Mouse (Mus musculus): ENCODE results near the gene Samhd1. TPM values are rescaled to one million over a fixed set of nuclear protein-coding genes. Genes with fewer than 3 reads are reported as not detected.

Samhd1 gene
- polyA plus RNA-seq, 1 experiment = 5.4 TPM

- Histone ChIP-seq H3K4me1 (ENCODE audit: control insufficient read depth, insufficient read depth, low read length) (peaks cover 21% of the 10 kb centered on the region), H3K4me3 (ENCODE audit: control insufficient read depth, low read depth, low read length) (no peak overlapping the region), H3K27ac (ENCODE audit: control insufficient read depth, insufficient read depth, low read depth, low read length) (no peak overlapping the region), H3K36me3 (ENCODE audit: control insufficient read depth, insufficient read depth, low read length) (no peaks in the 10 kb centered on the region), H3K27me3 (ENCODE audit: control insufficient read depth, insufficient read depth, low read length) (no peaks in the 10 kb centered on the region)
- TF ChIP-seq POLR2A (IDR thresholded peaks at IDR 0.05; ENCODE audit: control insufficient read depth, low read depth, low read length) = no peak
- no peak for TF ChIP-seq CTCF (IDR thresholded peaks at IDR 0.05; ENCODE audit: control insufficient read depth, insufficient read depth, insufficient replicate concordance, low read depth, low read length)
Observed at GRCm38 (mm10) chr2:157081960-157082359, 53.1 kb downstream of the Samhd1 start.

- Histone ChIP-seq H3K4me1 (ENCODE audit: control insufficient read depth, insufficient read depth, low read length) (peaks cover 21% of the 10 kb centered on the region), H3K27me3 (ENCODE audit: control insufficient read depth, insufficient read depth, low read length) (no peaks in the 10 kb centered on the region), H3K4me3 (ENCODE audit: control insufficient read depth, low read depth, low read length) (no peak overlapping the region), H3K27ac (ENCODE audit: control insufficient read depth, insufficient read depth, low read depth, low read length) (no peak overlapping the region), H3K36me3 (ENCODE audit: control insufficient read depth, insufficient read depth, low read length) (no peaks in the 10 kb centered on the region)
- TF ChIP-seq CTCF (IDR thresholded peaks at IDR 0.05; ENCODE audit: control insufficient read depth, insufficient read depth, insufficient replicate concordance, low read depth, low read length) (no peak), POLR2A (IDR thresholded peaks at IDR 0.05; ENCODE audit: control insufficient read depth, low read depth, low read length) (no peak)
Observed at GRCm38 (mm10) chr2:157081331-157081730, 53.7 kb downstream of the Samhd1 start.

GRCm38 (mm10) chr2:157079701-157080180, 55.3 kb downstream of the Samhd1 start:
- no peak overlapping the region for H3K27ac ChIP-seq (ENCODE audit: control insufficient read depth, insufficient read depth, low read depth, low read length)
- TF ChIP-seq CTCF (IDR thresholded peaks at IDR 0.05; ENCODE audit: control insufficient read depth, insufficient read depth, insufficient replicate concordance, low read depth, low read length) = no peak
- TF ChIP-seq POLR2A (IDR thresholded peaks at IDR 0.05; ENCODE audit: control insufficient read depth, low read depth, low read length) = no peak
- H3K4me1 ChIP-seq (ENCODE audit: control insufficient read depth, insufficient read depth, low read length) = peaks cover 21% of the 10 kb centered on the region

GRCm38 (mm10) chr2:157078793-157079700, 56.0 kb downstream of the Samhd1 start, which contains the start of gene Soga1:
Soga1 (minus strand) TSS chr2:157079254.
- peaks cover 21% of the 10 kb centered on the region for H3K4me1 ChIP-seq (ENCODE audit: control insufficient read depth, insufficient read depth, low read length)
- H3K36me3 ChIP-seq (ENCODE audit: control insufficient read depth, insufficient read depth, low read length) = no peaks in the 10 kb centered on the region
- no peaks in the 10 kb centered on the region for H3K27me3 ChIP-seq (ENCODE audit: control insufficient read depth, insufficient read depth, low read length)
- TF ChIP-seq POLR2A (IDR thresholded peaks at IDR 0.05; ENCODE audit: control insufficient read depth, low read depth, low read length) = 0 out of 2 replicates have a peak, but pooled peaks have one; percentile 25
- peak; percentile 14; the same call in 1 of the 2 replicates for TF ChIP-seq CTCF (IDR thresholded peaks at IDR 0.05; ENCODE audit: control insufficient read depth, insufficient read depth, insufficient replicate concordance, low read depth, low read length)
- peak within 1 kb of the TSS; percentile 72 for H3K4me3 ChIP-seq (ENCODE audit: control insufficient read depth, low read depth, low read length)
- no peak within 1 kb of the TSS for H3K27ac ChIP-seq (ENCODE audit: control insufficient read depth, insufficient read depth, low read depth, low read length)

More at GRCm38 (mm10) chr2:157079701-157080180, 55.3 kb downstream of the Samhd1 start:
- no peaks in the 10 kb centered on the region for H3K27me3 ChIP-seq (ENCODE audit: control insufficient read depth, insufficient read depth, low read length)
- peak overlapping the region; percentile 72 for H3K4me3 ChIP-seq (ENCODE audit: control insufficient read depth, low read depth, low read length)
- no peaks in the 10 kb centered on the region for H3K36me3 ChIP-seq (ENCODE audit: control insufficient read depth, insufficient read depth, low read length)

- Histone ChIP-seq H3K4me3 (ENCODE audit: control insufficient read depth, low read depth, low read length) (peak overlapping the region; percentile 72), H3K27me3 (ENCODE audit: control insufficient read depth, insufficient read depth, low read length) (no peaks in the 10 kb centered on the region), H3K27ac (ENCODE audit: control insufficient read depth, insufficient read depth, low read depth, low read length) (no peak overlapping the region), H3K36me3 (ENCODE audit: control insufficient read depth, insufficient read depth, low read length) (no peaks in the 10 kb centered on the region), H3K4me1 (ENCODE audit: control insufficient read depth, insufficient read depth, low read length) (peaks cover 21% of the 10 kb centered on the region)
- TF ChIP-seq POLR2A (IDR thresholded peaks at IDR 0.05; ENCODE audit: control insufficient read depth, low read depth, low read length) (no peak), CTCF (IDR thresholded peaks at IDR 0.05; ENCODE audit: control insufficient read depth, insufficient read depth, insufficient replicate concordance, low read depth, low read length) (no peak)
Observed at GRCm38 (mm10) chr2:157078059-157078792, 56.8 kb downstream of the Samhd1 start.

DNA sequence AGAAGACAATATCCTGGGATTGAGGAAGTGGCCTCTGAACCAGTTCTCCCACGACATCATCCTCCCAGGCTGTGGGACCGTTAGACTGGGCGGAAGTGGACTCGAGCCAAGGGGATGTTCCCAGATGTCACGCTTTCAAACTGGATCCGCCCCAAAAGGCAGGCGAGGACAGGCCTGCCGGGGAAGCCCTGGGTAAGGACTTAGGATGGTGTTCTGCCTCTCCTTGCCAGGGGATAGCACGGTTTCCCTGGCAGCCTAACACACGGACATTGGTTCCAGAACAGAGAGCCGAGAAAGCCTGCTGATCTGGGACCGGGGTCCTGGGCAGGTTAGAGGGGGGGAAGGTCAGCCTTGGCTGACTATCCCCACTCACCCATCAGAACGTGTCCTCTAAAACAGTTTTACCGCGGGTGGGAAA, 57.4 kb downstream of the Samhd1 start:
- Histone ChIP-seq H3K27me3 (ENCODE audit: control insufficient read depth, insufficient read depth, low read length) (no peaks in the 10 kb centered on the region), H3K4me1 (ENCODE audit: control insufficient read depth, insufficient read depth, low read length) (peaks cover 21% of the 10 kb centered on the region), H3K36me3 (ENCODE audit: control insufficient read depth, insufficient read depth, low read length) (no peaks in the 10 kb centered on the region), H3K4me3 (ENCODE audit: control insufficient read depth, low read depth, low read length) (peak overlapping the region; percentile 72), H3K27ac (ENCODE audit: control insufficient read depth, insufficient read depth, low read depth, low read length) (no peak overlapping the region)
- TF ChIP-seq CTCF (IDR thresholded peaks at IDR 0.05; ENCODE audit: control insufficient read depth, insufficient read depth, insufficient replicate concordance, low read depth, low read length) = no peak
- no peak for TF ChIP-seq POLR2A (IDR thresholded peaks at IDR 0.05; ENCODE audit: control insufficient read depth, low read depth, low read length)

GRCm38 (mm10) chr2:157077160-157077559, 57.9 kb downstream of the Samhd1 start:
- no peak for TF ChIP-seq POLR2A (IDR thresholded peaks at IDR 0.05; ENCODE audit: control insufficient read depth, low read depth, low read length)
- TF ChIP-seq CTCF (IDR thresholded peaks at IDR 0.05; ENCODE audit: control insufficient read depth, insufficient read depth, insufficient replicate concordance, low read depth, low read length) = no peak
- H3K27ac ChIP-seq (ENCODE audit: control insufficient read depth, insufficient read depth, low read depth, low read length) = no peak overlapping the region
- no peaks in the 10 kb centered on the region for H3K27me3 ChIP-seq (ENCODE audit: control insufficient read depth, insufficient read depth, low read length)
- H3K4me3 ChIP-seq (ENCODE audit: control insufficient read depth, low read depth, low read length) = peak overlapping the region; percentile 72
- peaks cover 21% of the 10 kb centered on the region for H3K4me1 ChIP-seq (ENCODE audit: control insufficient read depth, insufficient read depth, low read length)
- no peaks in the 10 kb centered on the region for H3K36me3 ChIP-seq (ENCODE audit: control insufficient read depth, insufficient read depth, low read length)
